Mouse (Mus musculus): Measurements from ENCODE around the gene Asxl1. TPM values are rescaled to one million over a fixed set of nuclear protein-coding genes. Genes with fewer than 3 reads are reported as not detected.

Asxl1 gene
- total RNA-seq, 2 experiments from 2014 or later, result 37.7 to 57.7 TPM

GRCm38 (mm10) chr2:153436641-153437305 lies 91.1 kb downstream of the Asxl1 start:
- no peak for ATAC-seq (replicated peaks; ENCODE audit: low FRiP score, poor library complexity, severe bottlenecking)

DNA sequence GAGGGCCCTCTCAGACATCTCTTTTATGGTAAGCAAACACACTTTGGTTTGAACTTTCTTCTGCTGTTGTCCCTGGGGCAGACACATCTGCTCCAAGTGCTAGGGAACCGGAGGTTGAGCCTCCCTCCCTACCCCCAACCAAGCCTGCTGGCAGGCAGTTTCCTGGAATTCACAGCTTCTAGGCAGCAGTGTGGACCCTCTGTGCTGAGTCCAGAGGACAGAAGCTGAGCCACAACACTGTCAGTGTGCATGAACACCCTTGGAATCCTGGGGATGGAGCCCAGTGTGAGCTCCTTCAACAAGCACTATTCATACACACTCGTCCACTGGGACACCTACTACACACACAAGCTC lies 91.7 kb downstream of the Asxl1 start:
- no peak for ATAC-seq (replicated peaks; ENCODE audit: low FRiP score, poor library complexity, severe bottlenecking)

GRCm38 (mm10) chr2:153440755-153441154 lies 95.1 kb downstream of the Asxl1 start:
- no peak for ATAC-seq (replicated peaks; ENCODE audit: low FRiP score, poor library complexity, severe bottlenecking)

GRCm38 (mm10) chr2:153441228-153441627 lies 95.6 kb downstream of the Asxl1 start:
- ATAC-seq (replicated peaks; ENCODE audit: low FRiP score, poor library complexity, severe bottlenecking), result no peak

GRCm38 (mm10) chr2:153442720-153443119 lies 97.1 kb downstream of the Asxl1 start:
- no peak for ATAC-seq (replicated peaks; ENCODE audit: low FRiP score, poor library complexity, severe bottlenecking)

DNA sequence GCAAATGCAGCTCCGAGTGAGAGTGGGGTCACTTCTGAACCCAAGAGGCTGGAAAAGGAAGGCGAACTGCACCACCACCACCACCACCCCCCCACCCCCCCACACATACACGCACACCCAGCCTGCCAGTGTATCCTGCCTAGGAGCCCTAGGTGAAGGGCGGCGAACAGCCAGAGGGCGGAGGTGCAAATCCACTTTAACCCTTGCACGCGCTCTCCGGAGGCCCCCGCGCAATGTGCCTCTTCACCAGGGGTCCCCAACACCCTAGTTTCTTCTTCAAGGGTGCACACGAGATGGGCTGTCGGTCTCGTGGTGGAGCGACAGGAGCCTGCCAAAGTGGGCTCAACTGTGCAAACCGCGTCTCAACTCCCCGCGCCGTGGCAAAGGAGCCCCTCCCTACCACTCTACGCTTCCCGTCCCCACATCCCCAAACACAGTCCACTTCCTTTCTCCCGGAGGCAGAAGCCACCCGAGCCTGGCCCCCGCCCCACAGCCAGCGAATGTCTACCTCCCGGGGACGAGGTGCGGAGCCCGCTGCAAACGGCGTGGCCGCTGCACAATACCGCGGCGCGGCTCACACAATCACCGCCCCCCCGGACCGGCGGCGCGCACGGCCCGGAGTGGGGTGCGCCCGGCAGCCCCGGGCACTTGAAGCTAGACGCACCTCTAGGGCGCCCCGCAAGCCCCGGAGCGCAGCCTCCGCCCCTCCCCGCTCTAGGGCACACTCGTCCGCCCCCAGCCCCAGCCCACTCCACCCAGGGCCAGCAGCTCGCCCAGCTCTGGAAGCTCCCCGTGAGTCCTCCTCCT lies 98.0 kb downstream of the Asxl1 start:
- no peak for ATAC-seq (replicated peaks; ENCODE audit: low FRiP score, poor library complexity, severe bottlenecking)

GRCm38 (mm10) chr2:153444254-153445136 lies 98.9 kb downstream of the Asxl1 start:
- peak; percentile 53 for ATAC-seq (replicated peaks; ENCODE audit: low FRiP score, poor library complexity, severe bottlenecking)

GRCm38 (mm10) chr2:153445137-153446016 lies 99.7 kb downstream of the Asxl1 start:
- no peak for ATAC-seq (replicated peaks; ENCODE audit: low FRiP score, poor library complexity, severe bottlenecking)

GRCm38 (mm10) chr2:153446017-153446408 lies 100.4 kb downstream of the Asxl1 start:
- no peak for ATAC-seq (replicated peaks; ENCODE audit: low FRiP score, poor library complexity, severe bottlenecking)

DNA sequence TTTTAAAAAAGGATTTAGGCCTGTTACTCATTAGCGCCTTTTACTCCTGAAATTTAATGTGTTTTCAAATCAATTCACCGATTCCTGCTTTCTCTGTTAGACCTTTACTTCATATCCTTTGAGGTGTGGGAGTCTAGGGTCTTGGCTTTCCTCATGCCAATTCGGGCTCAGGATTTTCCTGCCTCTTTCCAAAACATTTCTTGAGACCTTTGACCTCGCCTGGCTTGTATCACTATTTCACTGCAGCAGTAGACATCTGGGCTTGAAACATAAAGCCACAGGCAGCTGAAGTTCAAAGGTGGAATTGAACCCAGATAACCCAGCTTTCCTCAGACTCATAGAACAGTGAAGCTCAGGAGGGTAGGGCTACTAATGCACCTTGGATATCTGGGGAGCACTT lies 100.8 kb downstream of the Asxl1 start:
- ATAC-seq (replicated peaks; ENCODE audit: low FRiP score, poor library complexity, severe bottlenecking), result no peak

GRCm38 (mm10) chr2:153447719-153448118 lies 102.1 kb downstream of the Asxl1 start:
- no peak for ATAC-seq (replicated peaks; ENCODE audit: low FRiP score, poor library complexity, severe bottlenecking)

DNA sequence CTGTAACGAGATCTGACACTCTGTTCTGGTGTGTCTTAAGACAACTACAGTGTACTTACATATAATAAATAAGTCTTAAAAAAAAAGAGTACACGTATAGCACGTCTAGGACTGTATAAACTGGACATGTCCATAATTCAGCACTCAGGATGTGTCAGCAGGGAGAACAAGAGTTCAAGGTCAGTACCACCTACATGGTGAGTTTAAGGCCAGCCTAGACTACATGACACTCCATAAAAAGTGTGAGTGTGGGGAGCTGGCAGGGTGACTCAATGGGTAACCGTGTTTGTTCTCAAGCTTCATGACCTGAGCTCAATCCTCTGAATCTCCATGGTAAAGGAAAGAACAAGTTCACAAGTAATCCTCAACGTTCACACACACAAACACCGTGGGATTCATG lies 102.9 kb downstream of the Asxl1 start:
- ATAC-seq (replicated peaks; ENCODE audit: low FRiP score, poor library complexity, severe bottlenecking), result no peak

Other genes starting within 250 kb of the Asxl1 start
- gene Hck, start 237.4 kb upstream of the Asxl1 start, total RNA-seq (2015; ENCODE audit: low replicate concordance), result 35.7 and 36.5 TPM in 2 replicates
- gene Hck, start 237.4 kb upstream of the Asxl1 start, total RNA-seq (2017; ENCODE audit: low replicate concordance), result 19.4 and 38.2 TPM in 2 replicates
- gene Tm9sf4, start 184.5 kb upstream of the Asxl1 start, total RNA-seq (2015; ENCODE audit: low replicate concordance), result 18.0 and 21.4 TPM in 2 replicates
- gene Tm9sf4, start 184.5 kb upstream of the Asxl1 start, total RNA-seq (2017; ENCODE audit: low replicate concordance), result 16.9 and 30.3 TPM in 2 replicates
- gene Tspyl3, start 120.4 kb upstream of the Asxl1 start, total RNA-seq (2015; ENCODE audit: low replicate concordance), result 9.6 TPM in 1 of 2 replicates, not detected in the other
- 0.77 TPM in 1 of 2 replicates, not detected in the other for gene Tspyl3, start 120.4 kb upstream of the Asxl1 start, total RNA-seq (2017; ENCODE audit: low replicate concordance)
- 60.9 and 85.5 TPM in 2 replicates for gene Plagl2, start 104.4 kb upstream of the Asxl1 start, total RNA-seq (2015; ENCODE audit: low replicate concordance)
- 20.6 and 25.8 TPM in 2 replicates for gene Plagl2, start 104.4 kb upstream of the Asxl1 start, total RNA-seq (2017; ENCODE audit: low replicate concordance)
- gene Pofut1, start 104.3 kb upstream of the Asxl1 start, total RNA-seq (2015; ENCODE audit: low replicate concordance), result 15.5 and 19.8 TPM in 2 replicates
- 25.9 and 30.4 TPM in 2 replicates for gene Pofut1, start 104.3 kb upstream of the Asxl1 start, total RNA-seq (2017; ENCODE audit: low replicate concordance)
- 2.5 and 3.2 TPM in 2 replicates for gene Kif3b, start 54.4 kb upstream of the Asxl1 start, total RNA-seq (2015; ENCODE audit: low replicate concordance)
- gene Kif3b, start 54.4 kb upstream of the Asxl1 start, total RNA-seq (2017; ENCODE audit: low replicate concordance), result 1.4 and 4.9 TPM in 2 replicates
- not detected in 2 replicates for gene 4930404H24Rik, start 147.0 kb downstream of the Asxl1 start, total RNA-seq (2015; ENCODE audit: low replicate concordance)
- gene 4930404H24Rik, start 147.0 kb downstream of the Asxl1 start, total RNA-seq (2017; ENCODE audit: low replicate concordance), result not detected in 2 replicates
- 5.0 and 5.8 TPM in 2 replicates for gene Nol4l, start 184.1 kb downstream of the Asxl1 start, total RNA-seq (2015; ENCODE audit: low replicate concordance)
- 2.7 and 5.8 TPM in 2 replicates for gene Nol4l, start 184.1 kb downstream of the Asxl1 start, total RNA-seq (2017; ENCODE audit: low replicate concordance)